Mouse (Mus musculus) kidney, adult 2 months (tissue): ENCODE results near the gene Llgl1.

Experiments
- CTCF ChIP-seq: fragments of 200-500 bp; conservative IDR thresholded peaks from 2 replicates; pipeline ENCODE4 v1.5.1; 2011; ENCODE audit warnings: low read depth, mild to moderate bottlenecking, control low read depth, low read length, moderate library complexity, mixed read lengths; ENCODE audit not compliant: insufficient read depth, insufficient read length
- POLR2A ChIP-seq: fragments of 200-500 bp; IDR thresholded peaks from one replicate; pipeline ENCODE4 v1.6.1; 2011; ENCODE audit warnings: low read depth, low read length, control low read depth

DNA sequence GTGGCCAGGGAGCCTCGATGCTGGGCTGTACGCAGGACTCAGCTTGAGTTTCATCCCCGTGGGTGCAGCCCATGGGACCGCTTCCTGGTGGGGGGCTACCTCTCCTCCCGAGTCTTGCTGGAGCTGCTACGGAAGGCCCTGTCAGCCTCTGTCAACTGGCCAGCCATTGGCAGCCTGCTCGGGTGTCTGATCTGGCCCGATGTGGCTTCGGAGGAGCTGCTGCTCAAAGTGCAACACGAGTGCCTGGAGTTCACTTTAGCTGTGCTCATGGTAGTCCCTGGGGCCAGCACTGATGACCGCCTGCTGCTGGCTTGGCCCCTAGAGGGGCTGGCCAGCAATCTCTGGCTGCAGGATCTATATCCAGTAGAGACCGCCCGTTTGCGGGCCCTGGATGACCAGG is 31.7 kb downstream of the Llgl1 start:
- TF ChIP-seq POLR2A: no peak
- no peak for TF ChIP-seq CTCF
